Mouse (Mus musculus) CH12.LX (cell line): ENCODE measurements at regions not wholly inside any gene's neighbourhood (a gene's known extent, or its start where the extent isn't known, plus 50 kb on each side); places are given as distances from the start of the nearest gene placed in this dataset.

Experiments
- DNase-seq: peaks from one replicate; pipeline ENCODE4 v3.0.0-alpha.2; 2013; ENCODE audit errors: extremely low read depth
- H3K27ac ChIP-seq: 2 replicates; pipeline ENCODE4 v1.5.1; 2012; ENCODE audit warnings: low read depth, mild to moderate bottlenecking, control low read depth, moderate library complexity; ENCODE audit not compliant: insufficient read depth
- H3K27me3 ChIP-seq: replicated peaks from 2 replicates; pipeline ENCODE3; 2012; ENCODE audit warnings: inconsistent platforms
- H3K36me3 ChIP-seq, 2 experiments: replicated peaks in 1 of 2; 2 replicates each; pipeline versions ENCODE3 to v1.6.1; 2012; ENCODE audit warnings: inconsistent platforms in 1 of 2, low read length in 1 of 2, mild to moderate bottlenecking in 1 of 2, mixed read lengths in 1 of 2, moderate library complexity in 1 of 2; ENCODE audit not compliant: control insufficient read depth in 1 of 2, insufficient read depth in 1 of 2
- H3K4me1 ChIP-seq, 2 experiments: 2 replicates each; pipeline ENCODE4 v1.6.1; 2012; ENCODE audit warnings: inconsistent platforms in 1 of 2, moderate library complexity in 1 of 2; ENCODE audit not compliant: insufficient read depth in 2 of 2, control insufficient read depth in 1 of 2
- H3K4me2 ChIP-seq: 2 replicates; pipeline ENCODE4 v1.6.1; 2012; ENCODE audit warnings: low read depth, mild to moderate bottlenecking, control low read depth; ENCODE audit not compliant: poor library complexity, insufficient read depth, severe bottlenecking
- H3K4me3 ChIP-seq, 3 experiments: fragments of 150-350 bp in 1 of 3; sonication (generic) in 1 of 3; replicated peaks in 1 of 3; 2 replicates each; pipeline versions ENCODE3 to v1.5.1; 2011 to 2012; ENCODE audit warnings: low read depth in 2 of 3, low read length in 2 of 3, mild to moderate bottlenecking in 2 of 3, moderate library complexity in 2 of 3, control low read depth in 1 of 3, improper control_type of control experiment in 1 of 3, inconsistent platforms in 1 of 3, mixed read lengths in 1 of 3; ENCODE audit not compliant: poor library complexity in 1 of 3
- H3K79me2 ChIP-seq: replicated peaks from 2 replicates; pipeline ENCODE4 v1.6.1; 2012; ENCODE audit warnings: mild to moderate bottlenecking, moderate library complexity; ENCODE audit not compliant: control insufficient read depth, poor library complexity, insufficient read depth, severe bottlenecking; ENCODE audit errors: extremely low read depth
- H3K9ac ChIP-seq: 2 replicates; pipeline ENCODE4 v1.6.1; 2012; ENCODE audit warnings: low read depth, mild to moderate bottlenecking, control low read depth, moderate library complexity; ENCODE audit not compliant: insufficient read depth
- H3K9me3 ChIP-seq: replicated peaks from 2 replicates; pipeline ENCODE3; 2012; ENCODE audit warnings: low read length, inconsistent platforms, mixed read lengths
- E2F4 ChIP-seq: IDR thresholded peaks from 2 replicates; pipeline ENCODE4 v1.6.1; 2011; ENCODE audit warnings: low read depth, low read length, improper control_type of control experiment; ENCODE audit not compliant: insufficient replicate concordance
- IRF4 ChIP-seq: IDR thresholded peaks from 2 replicates; pipeline ENCODE4 v1.6.1; 2014; ENCODE audit warnings: low read depth, mild to moderate bottlenecking, inconsistent platforms, low read length, improper control_type of control experiment
- JUND ChIP-seq: conservative IDR thresholded peaks from 2 replicates; pipeline ENCODE4 v1.6.1; 2011; ENCODE audit warnings: low read depth, low read length, improper control_type of control experiment
- MAFK ChIP-seq: IDR thresholded peaks from 2 replicates; pipeline ENCODE4 v1.6.1; 2011; ENCODE audit warnings: low read length, improper control_type of control experiment; ENCODE audit not compliant: insufficient replicate concordance
- MAX ChIP-seq: IDR thresholded peaks from 2 replicates; pipeline ENCODE4 v1.6.1; 2011; ENCODE audit warnings: low read length, improper control_type of control experiment
- MAZ ChIP-seq: IDR thresholded peaks from 2 replicates; pipeline ENCODE4 v1.6.1; 2012; ENCODE audit warnings: low read depth, mild to moderate bottlenecking, inconsistent platforms, low read length, improper control_type of control experiment, moderate library complexity
- MEF2A ChIP-seq: IDR thresholded peaks from 2 replicates; pipeline ENCODE4 v1.6.1; 2014; ENCODE audit warnings: low read depth, mild to moderate bottlenecking, inconsistent platforms, low read length, improper control_type of control experiment, borderline replicate concordance
- MYC ChIP-seq: IDR thresholded peaks from 2 replicates; pipeline ENCODE4 v1.6.1; 2011; ENCODE audit warnings: low read depth, mild to moderate bottlenecking, improper control_type of control experiment, low read length
- PAX5 ChIP-seq: IDR thresholded peaks from 2 replicates; pipeline ENCODE4 v1.6.1; 2012; ENCODE audit warnings: low read length, inconsistent platforms, mixed read lengths
- RCOR1 ChIP-seq: conservative IDR thresholded peaks from 2 replicates; pipeline ENCODE4 v1.6.1; 2012; ENCODE audit warnings: low read depth, mild to moderate bottlenecking, inconsistent platforms, low read length, improper control_type of control experiment
- SIN3A ChIP-seq: IDR thresholded peaks from 2 replicates; pipeline ENCODE4 v1.6.1; 2012; ENCODE audit warnings: low read length, improper control_type of control experiment, inconsistent platforms
- TCF12 ChIP-seq: IDR thresholded peaks from 2 replicates; pipeline ENCODE4 v1.6.1; 2014; ENCODE audit warnings: low read depth, mild to moderate bottlenecking, inconsistent platforms, low read length, improper control_type of control experiment
- UBTF ChIP-seq: IDR thresholded peaks from 2 replicates; pipeline ENCODE4 v1.6.1; 2012; ENCODE audit warnings: low read depth, mild to moderate bottlenecking, inconsistent platforms, low read length, improper control_type of control experiment, moderate library complexity
- USF2 ChIP-seq: conservative IDR thresholded peaks from 2 replicates; pipeline ENCODE4 v1.6.1; 2011; ENCODE audit warnings: low read depth, low read length, improper control_type of control experiment
- ZC3H11A ChIP-seq: IDR thresholded peaks from 2 replicates; pipeline ENCODE4 v1.6.1; 2012; ENCODE audit warnings: low read depth, mild to moderate bottlenecking, inconsistent platforms, low read length, improper control_type of control experiment
- ZKSCAN1 ChIP-seq: IDR thresholded peaks from 2 replicates; pipeline ENCODE4 v1.6.1; 2012; ENCODE audit warnings: low read depth, inconsistent platforms, low read length, improper control_type of control experiment, borderline replicate concordance
- ZMIZ1 ChIP-seq: IDR thresholded peaks from 2 replicates; pipeline ENCODE4 v1.6.1; 2012; ENCODE audit warnings: low read depth, mild to moderate bottlenecking, inconsistent platforms, low read length, improper control_type of control experiment
- ZNF384 ChIP-seq: IDR thresholded peaks from 2 replicates; pipeline ENCODE4 v1.6.1; 2012; ENCODE audit warnings: low read depth, low read length, improper control_type of control experiment, inconsistent platforms
- dilution Hi-C: fragments of 300-500 bp; cut with MboI; formaldehyde crosslinking; loops from 2 replicates; pipeline ENCODE4 v1.14.3; 2020; ENCODE audit warnings: low sequenced_read_pairs; ENCODE audit not compliant: extremely low pct_unique_long_range_greater_than_20kb, extremely low pct_ligation_motif_present
- in situ Hi-C: fragments of 300-500 bp; cut with MboI; formaldehyde crosslinking; loops from 3 replicates; pipeline ENCODE4 v1.14.3; 2019; ENCODE audit warnings: low sequenced_read_pairs, low pct_ligation_motif_present, low pct_unique_long_range_greater_than_20kb, mixed read lengths

DNA sequence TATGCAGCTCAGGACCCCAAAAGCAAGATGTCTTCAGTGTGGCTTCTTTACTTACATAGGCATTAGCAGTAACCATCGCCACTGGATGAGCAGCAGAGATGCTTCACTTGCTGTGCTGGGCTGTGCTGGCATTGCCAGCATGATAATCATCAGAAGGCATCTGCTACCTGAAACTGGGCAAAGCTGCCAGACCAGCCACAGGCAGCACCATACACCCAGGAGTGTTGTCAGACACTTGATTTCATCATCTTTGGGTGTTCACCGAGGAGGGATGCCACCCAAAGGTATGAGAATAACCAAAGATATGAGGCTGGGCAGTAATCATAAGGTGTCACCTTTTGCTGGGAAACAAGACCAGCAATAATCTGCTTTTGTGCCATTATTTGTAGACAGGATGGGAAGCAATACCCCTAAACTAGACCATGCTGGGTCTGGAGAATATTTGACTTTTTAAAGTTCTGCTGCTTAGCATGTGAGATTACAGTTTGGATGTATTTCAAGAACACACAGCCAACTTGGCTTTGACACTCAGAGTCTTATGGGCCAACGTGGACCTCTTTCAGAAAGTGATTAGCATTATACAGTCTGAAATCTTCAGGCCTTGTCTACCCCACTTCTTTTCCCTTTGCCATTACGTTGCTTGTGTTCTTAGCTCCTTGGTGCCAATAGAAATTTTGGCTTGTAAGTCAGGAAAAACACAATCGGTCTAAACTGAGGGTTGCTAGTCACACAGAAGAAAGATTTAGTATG lies 80.7 kb upstream of the Cerkl start:
- Histone ChIP-seq H3K27ac (no peak overlapping the region), H3K27me3 (no peaks in the 10 kb centered on the region), H3K4me3 (no peak overlapping the region), H3K79me2 (no peaks in the 10 kb centered on the region), H3K4me1 (no peaks in the 10 kb centered on the region), H3K36me3 (no peaks in the 10 kb centered on the region), H3K9ac (no peak overlapping the region), H3K9me3 (no peaks in the 10 kb centered on the region), H3K4me2 (no peak overlapping the region)
- TF ChIP-seq E2F4 (no peak), ZC3H11A (no peak), TCF12 (no peak), PAX5 (no peak), MAFK (no peak), MAZ (no peak), ZMIZ1 (no peak), MEF2A (no peak), MYC (no peak)
- dilution Hi-C loops (no loop called here), in situ Hi-C loops (no loop called here)
- DNase-seq = no peak

DNA sequence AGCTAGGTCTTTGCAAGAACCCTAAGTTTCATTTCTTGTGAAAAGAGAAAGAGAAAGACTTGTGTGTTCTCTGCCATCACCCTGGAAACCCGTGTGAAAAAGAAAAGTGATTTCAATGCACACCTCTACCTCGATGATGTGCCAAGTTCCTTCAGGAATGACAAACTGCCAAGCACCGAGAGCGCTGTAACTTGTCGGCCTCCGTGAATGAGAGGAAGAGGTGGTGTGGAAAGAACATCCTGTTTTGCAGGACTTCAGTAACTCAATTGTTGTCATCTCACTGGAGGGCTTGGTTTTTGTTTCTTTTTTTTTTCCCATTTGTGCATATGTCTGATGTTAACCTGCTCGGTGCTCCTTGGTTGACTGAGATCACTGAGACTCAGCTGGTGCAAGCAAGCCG lies 83.8 kb upstream of the Cerkl start:
- TF ChIP-seq MEF2A (no peak), RCOR1 (no peak), JUND (no peak), ZKSCAN1 (no peak), ZNF384 (no peak), MYC (no peak), TCF12 (no peak), UBTF (no peak), USF2 (no peak), MAZ (no peak), IRF4 (no peak), ZMIZ1 (no peak), MAX (no peak), PAX5 (no peak), SIN3A (no peak), MAFK (no peak)
- no peaks in the 10 kb centered on the region for H3K79me2 ChIP-seq
- dilution Hi-C loops = no loop called here
- H3K27ac ChIP-seq = no peak overlapping the region
- H3K27me3 ChIP-seq = no peaks in the 10 kb centered on the region
- H3K4me2 ChIP-seq = no peak overlapping the region
- in situ Hi-C loops = no loop called here
- no peaks in the 10 kb centered on the region for H3K4me1 ChIP-seq
- H3K9me3 ChIP-seq = no peaks in the 10 kb centered on the region
- H3K9ac ChIP-seq = no peak overlapping the region
- H3K4me3 ChIP-seq = no peak overlapping the region
- DNase-seq = no peak
- no peaks in the 10 kb centered on the region for H3K36me3 ChIP-seq
